Mouse (Mus musculus): ENCODE results near the gene Rpl36-ps4. TPM values are rescaled to one million over a fixed set of nuclear protein-coding genes. Genes with fewer than 3 reads are reported as not detected.
"Not testable (repeated sequence)": the region's sequence is repeated elsewhere in the genome, so short reads cannot be mapped to it uniquely, and the experiment has no call there.

Gene Rpl36-ps4
- polyA plus RNA-seq, 1 experiment from 2014 or later = not detected

GRCm38 (mm10) chr17:87897175-87897574 is 23.6 kb upstream of the Rpl36-ps4 start:
- H3K27ac ChIP-seq = no peak overlapping the region
- H3K36me3 ChIP-seq (replicated peaks) = no peaks in the 10 kb centered on the region
- no peak for ATAC-seq (replicated peaks)
- no peak overlapping the region for H3K9ac ChIP-seq
- H3K4me2 ChIP-seq = no peak overlapping the region
- no peaks in the 10 kb centered on the region for H3K9me3 ChIP-seq
- peaks cover 7% of the 10 kb centered on the region; the same call in 1 of the 2 replicates for H3K4me1 ChIP-seq
- WGBS = 71% methylated on average over 6 of the region's 6 CpGs
- no peak overlapping the region for H3K4me3 ChIP-seq
- H3K27me3 ChIP-seq (replicated peaks) = no peaks in the 10 kb centered on the region

- peaks cover 15% of the 10 kb centered on the region for H3K4me1 ChIP-seq
- no peak overlapping the region for H3K4me2 ChIP-seq
- H3K4me3 ChIP-seq = no peak overlapping the region
- 51% methylated on average over 4 of the region's 4 CpGs for WGBS
- H3K9me3 ChIP-seq = no peaks in the 10 kb centered on the region
- no peak overlapping the region for H3K9ac ChIP-seq
- no peak overlapping the region for H3K27ac ChIP-seq
- ATAC-seq (replicated peaks) = peak; percentile 38; the same call in 1 of the 2 replicates
- H3K27me3 ChIP-seq (replicated peaks) = no peaks in the 10 kb centered on the region
- no peaks in the 10 kb centered on the region for H3K36me3 ChIP-seq (replicated peaks)
Observed at GRCm38 (mm10) chr17:87900677-87901076, 20.1 kb upstream of the Rpl36-ps4 start.

GRCm38 (mm10) chr17:87901163-87901562 is 19.6 kb upstream of the Rpl36-ps4 start:
- Histone ChIP-seq H3K36me3 (replicated peaks) (no peaks in the 10 kb centered on the region), H3K27ac (no peak overlapping the region), H3K4me1 (peaks cover 15% of the 10 kb centered on the region), H3K4me2 (no peak overlapping the region), H3K4me3 (no peak overlapping the region), H3K9ac (no peak overlapping the region), H3K9me3 (no peaks in the 10 kb centered on the region), H3K27me3 (replicated peaks) (no peaks in the 10 kb centered on the region)
- ATAC-seq (replicated peaks) = no peak
- WGBS = 38% methylated on average over 7 of the region's 7 CpGs

- 6% methylated on average over 6 of the region's 6 CpGs for WGBS
Observed at GRCm38 (mm10) chr17:87903213-87903612, 17.6 kb upstream of the Rpl36-ps4 start.

GRCm38 (mm10) chr17:87903725-87904124 is 17.1 kb upstream of the Rpl36-ps4 start:
- no peak overlapping the region for H3K4me2 ChIP-seq
- peaks cover 15% of the 10 kb centered on the region for H3K4me1 ChIP-seq
- peak overlapping the region; percentile 16 for H3K27ac ChIP-seq
- no peak for ATAC-seq (replicated peaks)
- no peak overlapping the region for H3K9ac ChIP-seq
- 87% methylated on average over 8 of the region's 8 CpGs for WGBS
- H3K27me3 ChIP-seq (replicated peaks) = no peaks in the 10 kb centered on the region
- no peaks in the 10 kb centered on the region for H3K9me3 ChIP-seq
- no peaks in the 10 kb centered on the region for H3K36me3 ChIP-seq (replicated peaks)
- H3K4me3 ChIP-seq = no peak overlapping the region

More at GRCm38 (mm10) chr17:87903213-87903612, 17.6 kb upstream of the Rpl36-ps4 start:
- peaks cover 15% of the 10 kb centered on the region for H3K4me1 ChIP-seq
- H3K9ac ChIP-seq = no peak overlapping the region
- no peaks in the 10 kb centered on the region for H3K27me3 ChIP-seq (replicated peaks)
- ATAC-seq (replicated peaks) = peak; percentile 71
- H3K27ac ChIP-seq = peak overlapping the region; percentile 16
- no peak overlapping the region for H3K4me3 ChIP-seq
- H3K36me3 ChIP-seq (replicated peaks) = no peaks in the 10 kb centered on the region
- no peak overlapping the region for H3K4me2 ChIP-seq
- H3K9me3 ChIP-seq = no peaks in the 10 kb centered on the region

- whole genome bisulfite sequencing = 86% methylated on average over 3 of the region's 3 CpGs
Observed at GRCm38 (mm10) chr17:87915386-87915785, 5.4 kb upstream of the Rpl36-ps4 start.

GRCm38 (mm10) chr17:87918121-87918520 is 2.7 kb upstream of the Rpl36-ps4 start:
- H3K4me2 ChIP-seq = no peak overlapping the region
- WGBS = 76% methylated on average over 5 of the region's 5 CpGs
- no peaks in the 10 kb centered on the region for H3K36me3 ChIP-seq (replicated peaks)
- H3K4me3 ChIP-seq = no peak overlapping the region
- no peaks in the 10 kb centered on the region for H3K9me3 ChIP-seq
- no peaks in the 10 kb centered on the region for H3K27me3 ChIP-seq (replicated peaks)
- no peak overlapping the region for H3K9ac ChIP-seq
- H3K4me1 ChIP-seq = no peaks in the 10 kb centered on the region
- ATAC-seq (replicated peaks) = no peak
- no peak overlapping the region for H3K27ac ChIP-seq

More at GRCm38 (mm10) chr17:87915386-87915785, 5.4 kb upstream of the Rpl36-ps4 start:
- no peak overlapping the region for H3K27ac ChIP-seq
- H3K4me2 ChIP-seq = no peak overlapping the region
- no peak overlapping the region for H3K4me3 ChIP-seq
- H3K4me1 ChIP-seq = no peaks in the 10 kb centered on the region
- no peaks in the 10 kb centered on the region for H3K27me3 ChIP-seq (replicated peaks)
- no peak for ATAC-seq (replicated peaks)
- peaks cover 3% of the 10 kb centered on the region; the same call in 1 of the 2 replicates for H3K9me3 ChIP-seq
- H3K9ac ChIP-seq = no peak overlapping the region
- H3K36me3 ChIP-seq (replicated peaks) = no peaks in the 10 kb centered on the region

GRCm38 (mm10) chr17:87934326-87934725 is 13.5 kb downstream of the Rpl36-ps4 start:
- no peaks in the 10 kb centered on the region for H3K27me3 ChIP-seq (replicated peaks)
- no peak overlapping the region for H3K9ac ChIP-seq
- H3K4me2 ChIP-seq = no peak overlapping the region
- no peak for ATAC-seq (replicated peaks)
- 0 out of 2 replicates have a peak, but pooled peaks cover 6% of the 10 kb centered on the region for H3K4me1 ChIP-seq
- WGBS = 91% methylated on average over 10 of the region's 10 CpGs
- H3K36me3 ChIP-seq (replicated peaks) = no peaks in the 10 kb centered on the region
- H3K4me3 ChIP-seq = no peak overlapping the region
- no peaks in the 10 kb centered on the region for H3K9me3 ChIP-seq
- H3K27ac ChIP-seq = no peak overlapping the region

- H3K9me3 ChIP-seq = no peaks in the 10 kb centered on the region
- no peak for ATAC-seq (replicated peaks)
- no peak overlapping the region for H3K4me3 ChIP-seq
- H3K9ac ChIP-seq = no peak overlapping the region
- no peaks in the 10 kb centered on the region for H3K36me3 ChIP-seq (replicated peaks)
- 0 out of 2 replicates have a peak, but pooled peaks cover 6% of the 10 kb centered on the region for H3K4me1 ChIP-seq
- no peaks in the 10 kb centered on the region for H3K27me3 ChIP-seq (replicated peaks)
- 88% methylated on average over 8 of the region's 8 CpGs for WGBS
- H3K4me2 ChIP-seq = no peak overlapping the region
- H3K27ac ChIP-seq = no peak overlapping the region
Observed at GRCm38 (mm10) chr17:87934736-87935135, 14.0 kb downstream of the Rpl36-ps4 start.

- H3K36me3 ChIP-seq (replicated peaks) = no peaks in the 10 kb centered on the region
- H3K27me3 ChIP-seq (replicated peaks) = no peaks in the 10 kb centered on the region
- 91% methylated on average over 4 of the region's 4 CpGs for WGBS
- no peak for ATAC-seq (replicated peaks)
- no peak overlapping the region for H3K9ac ChIP-seq
- H3K4me3 ChIP-seq = no peak overlapping the region
- H3K27ac ChIP-seq = no peak overlapping the region
- no peaks in the 10 kb centered on the region for H3K9me3 ChIP-seq
- no peak overlapping the region for H3K4me2 ChIP-seq
- 0 out of 2 replicates have a peak, but pooled peaks cover 6% of the 10 kb centered on the region for H3K4me1 ChIP-seq
Observed at GRCm38 (mm10) chr17:87936156-87936555, 15.4 kb downstream of the Rpl36-ps4 start.

- Histone ChIP-seq H3K36me3 (replicated peaks) (no peaks in the 10 kb centered on the region), H3K4me3 (no peak overlapping the region), H3K27ac (no peak overlapping the region), H3K9me3 (no peaks in the 10 kb centered on the region), H3K4me2 (no peak overlapping the region), H3K9ac (no peak overlapping the region), H3K4me1 (no peaks in the 10 kb centered on the region), H3K27me3 (replicated peaks) (no peaks in the 10 kb centered on the region)
- ATAC-seq (replicated peaks) = peak; percentile 80
- WGBS = 45% methylated on average over 16 of the region's 16 CpGs
Observed at GRCm38 (mm10) chr17:87948965-87949584, 28.3 kb downstream of the Rpl36-ps4 start.

GRCm38 (mm10) chr17:87954618-87955124 is 33.9 kb downstream of the Rpl36-ps4 start:
- WGBS = 92% methylated on average over 13 of the region's 13 CpGs
- H3K27me3 ChIP-seq (replicated peaks); H3K4me2 ChIP-seq; H3K9ac ChIP-seq; H3K4me3 ChIP-seq; ATAC-seq (replicated peaks); H3K9me3 ChIP-seq; H3K36me3 ChIP-seq (replicated peaks); H3K27ac ChIP-seq; H3K4me1 ChIP-seq: not testable (repeated sequence)

Data from midbrain, embryonic 15.5 days (tissue).